Mouse (Mus musculus) thymus, adult 2 months (tissue): Measurements from ENCODE around the gene Cep295nl.

Source experiments
- CTCF ChIP-seq: fragments of 200-500 bp; IDR thresholded peaks from 2 replicates; pipeline ENCODE4 v1.5.1; 2012; ENCODE audit warnings: mild to moderate bottlenecking, control low read depth, low read length, moderate library complexity, borderline replicate concordance; ENCODE audit not compliant: control insufficient read depth, poor library complexity, insufficient read depth; ENCODE audit errors: extremely low read depth
- POLR2A ChIP-seq: fragments of 200-500 bp; IDR thresholded peaks from 2 replicates; pipeline ENCODE4 v1.6.1; 2012; ENCODE audit warnings: mild to moderate bottlenecking, low read length, control low read depth, moderate library complexity; ENCODE audit not compliant: control insufficient read depth, poor library complexity, insufficient read depth; ENCODE audit errors: extremely low read depth

DNA sequence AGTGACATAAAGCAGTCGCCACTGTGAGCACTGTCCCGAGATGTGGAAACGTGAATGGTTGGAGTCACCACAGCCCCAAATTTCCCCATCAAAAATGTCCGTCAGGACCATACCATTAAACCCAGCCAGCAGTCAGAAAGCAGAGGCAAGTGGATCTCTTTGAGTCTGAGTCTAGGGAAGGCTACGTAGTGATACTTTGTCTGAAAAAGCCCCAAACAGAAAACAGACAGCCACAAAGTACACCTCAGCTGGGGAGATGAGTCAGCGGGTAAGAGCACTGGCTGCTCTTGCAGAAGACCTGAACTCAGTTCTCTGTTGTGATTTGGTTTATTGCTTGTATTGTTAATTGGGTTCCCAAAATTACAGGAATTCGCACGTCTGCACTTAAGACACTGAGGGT, 24.3 kb upstream of the Cep295nl start:
- TF ChIP-seq CTCF (no peak), POLR2A (no peak)
